Mouse (Mus musculus) embryonic facial prominence, embryonic 15.5 days (tissue): ENCODE data around the gene Drp2. TPM values are rescaled to one million over a fixed set of nuclear protein-coding genes. Genes with fewer than 3 reads are reported as not detected.

Experiments used
- ATAC-seq: fragments of 200-750 bp; cut with Nextera tagmentation; 2 replicates; pipeline ENCODE4 v1.8.0; 2017; ENCODE audit warnings: low read depth, moderate TSS enrichment; ENCODE audit not compliant: insufficient number of reproducible peaks, low FRiP score, low TSS enrichment
- H3K27ac ChIP-seq: fragments of 300-500 bp; sonication (generic); replicated peaks from 2 replicates; pipeline ENCODE4 v1.5.1; 2015; ENCODE audit warnings: mild to moderate bottlenecking, inconsistent platforms
- H3K27me3 ChIP-seq: fragments of 300-500 bp; sonication (generic); 2 replicates; pipeline ENCODE4 v1.6.1; 2015; ENCODE audit warnings: inconsistent platforms
- H3K36me3 ChIP-seq: fragments of 300-500 bp; sonication (generic); 2 replicates; pipeline ENCODE4 v1.6.1; 2015; ENCODE audit warnings: mild to moderate bottlenecking, inconsistent platforms
- H3K4me1 ChIP-seq: fragments of 300-500 bp; sonication (generic); 2 replicates; pipeline ENCODE4 v1.6.1; 2015; ENCODE audit warnings: inconsistent platforms
- H3K4me2 ChIP-seq: fragments of 300-500 bp; sonication (generic); replicated peaks from 2 replicates; pipeline ENCODE4 v1.6.1; 2015; ENCODE audit warnings: mild to moderate bottlenecking, inconsistent platforms
- H3K4me3 ChIP-seq: fragments of 300-500 bp; sonication (generic); replicated peaks from 2 replicates; pipeline ENCODE4 v1.5.1; 2015; ENCODE audit warnings: mild to moderate bottlenecking, inconsistent platforms
- H3K9ac ChIP-seq: fragments of 300-500 bp; sonication (generic); 2 replicates; pipeline ENCODE4 v1.6.1; 2015; ENCODE audit warnings: inconsistent platforms
- H3K9me3 ChIP-seq: fragments of 300-500 bp; sonication (generic); replicated peaks from 2 replicates; pipeline ENCODE4 v1.6.1; 2016; ENCODE audit warnings: inconsistent platforms
- WGBS: fragments of 180-500 bp; shearing (Covaris S2); methylation state at CpG from one replicate; pipeline ENCODE4 v1.1.7; 2015; 5-methylcytosine and 5-hydroxymethylcytosine counted together
- polyA plus RNA-seq: library from polyadenylated mRNA; unstranded; fragments of >200 nt; fragmentation: Nextera tagmentation; extraction: Ambion mirVana; gene quantifications from 2 replicates; pipeline ENCODE4 v1.2.1, GENCODE M21; 2015

Gene Drp2
- 3.9 and 4.1 TPM in 2 replicates for polyA plus RNA-seq

- no peaks in the 10 kb centered on the region for H3K36me3 ChIP-seq
- H3K27ac ChIP-seq = peak within 1 kb of the TSS; percentile 44; the same call in 1 of the 2 replicates
- H3K4me1 ChIP-seq = no peaks in the 10 kb centered on the region
- peak; percentile 29; the same call in 1 of the 2 replicates for ATAC-seq
- peak within 1 kb of the TSS; percentile 47 for H3K4me2 ChIP-seq
- H3K9ac ChIP-seq = no peak within 1 kb of the TSS
- peak within 1 kb of the TSS; percentile 40 for H3K4me3 ChIP-seq
- 27% methylated on average over 15 of the region's 15 CpGs for WGBS
- H3K9me3 ChIP-seq = no peaks in the 10 kb centered on the region
- no peaks in the 10 kb centered on the region for H3K27me3 ChIP-seq
These were observed at the start of gene Drp2 for GRCm38 (mm10) chrX:134403863-134404583. Gene Drp2 (plus strand): TSS chrX:134404551.

- ATAC-seq = no peak
- Histone ChIP-seq H3K4me2 (no peak overlapping the region), H3K36me3 (no peaks in the 10 kb centered on the region), H3K27ac (no peak overlapping the region), H3K9ac (no peak overlapping the region), H3K9me3 (no peaks in the 10 kb centered on the region), H3K4me1 (no peaks in the 10 kb centered on the region), H3K27me3 (no peaks in the 10 kb centered on the region), H3K4me3 (no peak overlapping the region)
- 69% methylated on average over 4 of the region's 4 CpGs for WGBS
These were observed 45.0 kb upstream of the Drp2 start for GRCm38 (mm10) chrX:134359336-134359735.

GRCm38 (mm10) chrX:134362156-134362555 lies 42.2 kb upstream of the Drp2 start:
- 74% methylated on average over 4 of the region's 4 CpGs for WGBS
- H3K4me3 ChIP-seq = no peak overlapping the region
- no peak overlapping the region for H3K27ac ChIP-seq
- no peak overlapping the region for H3K4me2 ChIP-seq
- no peak overlapping the region for H3K9ac ChIP-seq
- H3K4me1 ChIP-seq = no peaks in the 10 kb centered on the region
- no peaks in the 10 kb centered on the region for H3K36me3 ChIP-seq
- H3K27me3 ChIP-seq = no peaks in the 10 kb centered on the region
- H3K9me3 ChIP-seq = no peaks in the 10 kb centered on the region
- ATAC-seq = no peak

GRCm38 (mm10) chrX:134365421-134365820 lies 38.9 kb upstream of the Drp2 start:
- Histone ChIP-seq H3K4me3 (no peak overlapping the region), H3K4me2 (no peak overlapping the region), H3K9ac (no peak overlapping the region), H3K4me1 (no peaks in the 10 kb centered on the region), H3K27ac (no peak overlapping the region), H3K9me3 (no peaks in the 10 kb centered on the region), H3K36me3 (no peaks in the 10 kb centered on the region), H3K27me3 (no peaks in the 10 kb centered on the region)
- ATAC-seq = no peak
- 90% methylated on average over 1 of the region's 1 CpGs for WGBS

DNA sequence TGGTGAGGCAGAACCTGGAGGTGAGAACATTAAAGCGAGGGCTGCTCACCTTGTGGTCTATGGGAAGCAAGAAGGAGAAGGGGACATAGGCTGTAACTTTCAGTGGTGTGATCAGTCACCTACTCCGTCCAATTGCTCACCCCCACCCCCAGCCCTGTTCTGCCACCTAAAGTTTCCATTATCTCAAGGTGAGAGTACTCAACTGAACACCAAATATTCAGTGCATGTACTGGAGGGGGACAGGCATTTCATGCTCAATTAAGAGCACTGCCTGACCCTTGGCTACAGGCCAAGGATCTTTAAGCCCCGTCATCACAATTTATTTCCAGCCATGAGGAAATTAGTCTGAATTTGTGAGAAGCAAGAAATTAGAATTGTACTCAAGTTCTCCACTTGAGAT lies 37.8 kb upstream of the Drp2 start:
- 80% methylated on average over 3 of the region's 3 CpGs for WGBS

DNA sequence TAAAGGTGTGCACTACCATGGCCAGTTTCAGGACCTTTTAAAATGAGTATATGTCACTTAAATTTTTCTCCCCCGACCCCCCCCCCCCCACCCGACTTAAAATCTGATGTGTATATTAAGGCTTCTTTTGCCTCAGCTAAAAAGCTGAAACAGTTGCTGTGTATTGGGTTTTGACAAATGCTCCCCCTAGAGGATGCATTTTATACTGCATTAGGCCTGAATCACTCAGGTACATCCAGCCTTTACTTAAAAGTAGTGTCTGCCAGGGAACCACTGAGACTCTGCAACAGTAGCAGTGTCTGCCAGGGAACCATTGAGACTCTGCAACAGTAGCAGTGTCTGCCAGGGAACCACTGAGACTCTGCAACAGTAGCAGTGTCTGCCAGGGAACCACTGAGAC lies 33.1 kb upstream of the Drp2 start:
- no peaks in the 10 kb centered on the region for H3K36me3 ChIP-seq
- 10% methylated on average over 2 of the region's 2 CpGs for WGBS
- no peaks in the 10 kb centered on the region for H3K9me3 ChIP-seq
- no peak overlapping the region for H3K9ac ChIP-seq
- peaks cover 4% of the 10 kb centered on the region; the same call in 1 of the 2 replicates for H3K27me3 ChIP-seq
- no peak overlapping the region for H3K4me2 ChIP-seq
- H3K27ac ChIP-seq = no peak overlapping the region
- no peak for ATAC-seq
- no peaks in the 10 kb centered on the region for H3K4me1 ChIP-seq
- no peak overlapping the region for H3K4me3 ChIP-seq

More for the DNA sequence above, 37.8 kb upstream of the Drp2 start:
- Histone ChIP-seq H3K36me3 (no peaks in the 10 kb centered on the region), H3K27ac (no peak overlapping the region), H3K9me3 (no peaks in the 10 kb centered on the region), H3K4me2 (no peak overlapping the region), H3K9ac (no peak overlapping the region), H3K27me3 (no peaks in the 10 kb centered on the region), H3K4me1 (no peaks in the 10 kb centered on the region), H3K4me3 (no peak overlapping the region)
- ATAC-seq = no peak

GRCm38 (mm10) chrX:134374190-134374589 lies 30.2 kb upstream of the Drp2 start:
- 71% methylated on average over 1 of the region's 1 CpGs for WGBS
- Histone ChIP-seq H3K9ac (no peak overlapping the region), H3K27me3 (peaks cover 4% of the 10 kb centered on the region; the same call in 1 of the 2 replicates), H3K9me3 (no peaks in the 10 kb centered on the region), H3K4me3 (no peak overlapping the region), H3K27ac (no peak overlapping the region), H3K36me3 (no peaks in the 10 kb centered on the region), H3K4me1 (no peaks in the 10 kb centered on the region), H3K4me2 (no peak overlapping the region)
- ATAC-seq = no peak

- H3K27me3 ChIP-seq = no peaks in the 10 kb centered on the region
- H3K36me3 ChIP-seq = no peaks in the 10 kb centered on the region
- no peak for ATAC-seq
- H3K4me1 ChIP-seq = no peaks in the 10 kb centered on the region
- no peak overlapping the region for H3K4me2 ChIP-seq
- H3K27ac ChIP-seq = no peak overlapping the region
- no peaks in the 10 kb centered on the region for H3K9me3 ChIP-seq
- no peak overlapping the region for H3K9ac ChIP-seq
- 77% methylated on average over 6 of the region's 6 CpGs for WGBS
- H3K4me3 ChIP-seq = no peak overlapping the region
These were observed 19.5 kb upstream of the Drp2 start for GRCm38 (mm10) chrX:134384896-134385295.

- no peak overlapping the region for H3K4me3 ChIP-seq
- no peaks in the 10 kb centered on the region for H3K36me3 ChIP-seq
- no peak overlapping the region for H3K9ac ChIP-seq
- H3K4me2 ChIP-seq = no peak overlapping the region
- H3K4me1 ChIP-seq = no peaks in the 10 kb centered on the region
- ATAC-seq = no peak
- 52% methylated on average over 2 of the region's 2 CpGs for whole genome bisulfite sequencing
- 0 out of 2 replicates have a peak, but pooled peaks cover 3% of the 10 kb centered on the region for H3K27me3 ChIP-seq
- no peak overlapping the region for H3K27ac ChIP-seq
- H3K9me3 ChIP-seq = no peaks in the 10 kb centered on the region
These were observed 5.4 kb upstream of the Drp2 start for GRCm38 (mm10) chrX:134398972-134399371.

GRCm38 (mm10) chrX:134404584-134404955 lies 219 bp downstream of the Drp2 start:
- H3K36me3 ChIP-seq = no peaks in the 10 kb centered on the region
- no peaks in the 10 kb centered on the region for H3K4me1 ChIP-seq
- H3K27me3 ChIP-seq = no peaks in the 10 kb centered on the region
- H3K4me3 ChIP-seq = peak overlapping the region; percentile 40
- ATAC-seq = 0 out of 2 replicates have a peak, but pooled peaks have one; percentile 24
- peak overlapping the region; percentile 44; the same call in 1 of the 2 replicates for H3K27ac ChIP-seq
- peak overlapping the region; percentile 47 for H3K4me2 ChIP-seq
- H3K9ac ChIP-seq = no peak overlapping the region
- H3K9me3 ChIP-seq = no peaks in the 10 kb centered on the region
- 29% methylated on average over 9 of the region's 14 CpGs for WGBS

DNA sequence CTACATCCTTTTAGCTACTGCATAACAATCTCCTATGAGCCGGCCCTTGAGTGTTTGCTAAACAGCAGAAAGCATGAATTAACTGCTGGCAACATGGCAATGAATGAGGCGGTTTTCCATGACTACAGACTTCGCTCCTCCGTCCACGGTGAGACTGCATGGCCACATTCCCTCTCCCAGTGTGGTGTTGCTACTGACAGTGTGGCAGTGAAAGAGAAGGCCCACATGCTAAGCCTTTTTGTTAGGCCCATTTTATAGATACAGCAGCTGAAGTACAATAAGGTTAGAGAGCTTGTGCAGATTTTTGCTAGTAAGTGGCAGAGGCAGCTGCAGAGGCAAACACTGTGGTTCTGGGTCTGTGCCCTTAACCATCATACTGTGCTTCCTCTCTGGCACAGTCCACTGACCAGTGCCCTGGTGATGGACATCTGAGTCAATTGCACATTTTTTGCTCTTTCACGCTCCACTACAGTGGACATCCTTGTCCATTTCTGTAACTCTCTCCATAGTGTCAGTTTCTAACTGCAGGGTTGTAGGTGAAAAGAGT lies 5.1 kb downstream of the Drp2 start:
- H3K4me1 ChIP-seq = no peaks in the 10 kb centered on the region
- H3K27ac ChIP-seq = no peak overlapping the region
- ATAC-seq = no peak
- no peaks in the 10 kb centered on the region for H3K9me3 ChIP-seq
- no peaks in the 10 kb centered on the region for H3K36me3 ChIP-seq
- H3K4me2 ChIP-seq = no peak overlapping the region
- no peaks in the 10 kb centered on the region for H3K27me3 ChIP-seq
- H3K4me3 ChIP-seq = no peak overlapping the region
- 92% methylated on average over 6 of the region's 6 CpGs for WGBS
- H3K9ac ChIP-seq = no peak overlapping the region

DNA sequence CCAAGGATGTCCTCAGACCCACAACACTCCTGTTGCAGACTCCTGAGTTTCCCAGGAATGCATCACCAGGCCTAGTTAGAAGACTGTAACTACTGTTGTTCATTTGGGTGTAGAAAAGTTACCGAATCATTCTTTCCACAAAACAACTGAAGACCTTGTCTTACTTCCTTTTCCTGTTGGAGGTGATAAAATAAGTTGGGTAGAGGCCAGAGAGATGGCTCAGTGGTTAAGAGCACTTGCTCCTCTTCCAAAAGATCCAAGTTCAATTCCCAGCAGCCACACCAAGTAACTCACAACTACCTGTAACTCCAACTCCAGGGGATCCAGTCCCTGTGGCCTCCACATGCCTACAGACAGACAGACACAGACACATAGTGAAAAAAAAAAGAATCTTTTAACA lies 7.7 kb downstream of the Drp2 start:
- H3K4me2 ChIP-seq = no peak overlapping the region
- WGBS = 83% methylated on average over 1 of the region's 1 CpGs
- H3K27me3 ChIP-seq = no peaks in the 10 kb centered on the region
- no peak overlapping the region for H3K9ac ChIP-seq
- H3K9me3 ChIP-seq = no peaks in the 10 kb centered on the region
- H3K4me3 ChIP-seq = no peak overlapping the region
- no peak overlapping the region for H3K27ac ChIP-seq
- H3K4me1 ChIP-seq = no peaks in the 10 kb centered on the region
- no peaks in the 10 kb centered on the region for H3K36me3 ChIP-seq
- no peak for ATAC-seq
